Mouse (Mus musculus) neural tube, embryonic 13.5 days (tissue): Measurements from ENCODE around the gene Draxin. TPM values are rescaled to one million over a fixed set of nuclear protein-coding genes. Genes with fewer than 3 reads are reported as not detected.
A peak's percentile ranks its signal among the peaks of the same experiment; 100 is the strongest.
"Not testable (repeated sequence)": the region's sequence is repeated elsewhere in the genome, so short reads cannot be mapped to it uniquely, and the experiment has no call there.

ENCODE experiments used
- ATAC-seq: fragments of 200-750 bp; cut with Nextera tagmentation; 2 replicates; pipeline ENCODE4 v1.8.0; 2017; ENCODE audit warnings: low read depth, mild to moderate bottlenecking, moderate TSS enrichment, moderate library complexity
- H3K27ac ChIP-seq: fragments of 300-500 bp; sonication (generic); replicated peaks from 2 replicates; pipeline ENCODE4 v1.5.1; 2015; ENCODE audit warnings: moderate library complexity, mild to moderate bottlenecking, inconsistent platforms
- H3K27me3 ChIP-seq: fragments of 300-500 bp; sonication (generic); 2 replicates; pipeline ENCODE4 v1.6.1; 2015; ENCODE audit warnings: mild to moderate bottlenecking, inconsistent platforms
- H3K36me3 ChIP-seq: fragments of 300-500 bp; sonication (generic); 2 replicates; pipeline ENCODE4 v1.6.1; 2015; ENCODE audit warnings: mild to moderate bottlenecking, inconsistent platforms
- H3K4me1 ChIP-seq: fragments of 300-500 bp; sonication (generic); replicated peaks from 2 replicates; pipeline ENCODE4 v1.6.1; 2015; ENCODE audit warnings: inconsistent platforms
- H3K4me2 ChIP-seq: fragments of 300-500 bp; sonication (generic); 2 replicates; pipeline ENCODE4 v1.6.1; 2015; ENCODE audit warnings: inconsistent platforms, mild to moderate bottlenecking, moderate library complexity
- H3K4me3 ChIP-seq: fragments of 300-500 bp; sonication (generic); 2 replicates; pipeline ENCODE4 v1.5.1; 2015; ENCODE audit warnings: mild to moderate bottlenecking, inconsistent platforms
- H3K9ac ChIP-seq: fragments of 300-500 bp; sonication (generic); 2 replicates; pipeline ENCODE4 v1.6.1; 2015; ENCODE audit warnings: moderate library complexity, mild to moderate bottlenecking, inconsistent platforms
- H3K9me3 ChIP-seq: fragments of 300-500 bp; sonication (generic); 2 replicates; pipeline ENCODE4 v1.6.1; 2016; ENCODE audit warnings: inconsistent platforms
- WGBS: fragments of 180-500 bp; shearing (Covaris S2); methylation state at CpG from one replicate; pipeline ENCODE4 v1.1.7; 2015; 5-methylcytosine and 5-hydroxymethylcytosine counted together
- polyA plus RNA-seq: library from polyadenylated mRNA; unstranded; fragments of >200 nt; fragmentation: Nextera tagmentation; extraction: Ambion mirVana; gene quantifications from 2 replicates; pipeline ENCODE4 v1.2.1, GENCODE M21; 2015

Draxin gene
- polyA plus RNA-seq, result 14.0 and 14.3 TPM in 2 replicates

- ATAC-seq, result peak; percentile 73
- under 1% methylated on average over 78 of the region's 87 CpGs for WGBS
- Histone ChIP-seq H3K36me3 (no peaks in the 10 kb centered on the region), H3K4me3 (peak within 1 kb of the TSS; percentile 76), H3K4me2 (peak within 1 kb of the TSS; percentile 76), H3K27ac (peak within 1 kb of the TSS; percentile 99), H3K9me3 (no peaks in the 10 kb centered on the region), H3K9ac (peak within 1 kb of the TSS; percentile 99), H3K4me1 (peaks cover 60% of the 10 kb centered on the region), H3K27me3 (peaks cover 6% of the 10 kb centered on the region; the same call in 1 of the 2 replicates)
Observed at GRCm38 (mm10) chr4:148130561-148131413, at the start of gene Draxin. Draxin (minus strand) TSS chr4:148130698.

DNA sequence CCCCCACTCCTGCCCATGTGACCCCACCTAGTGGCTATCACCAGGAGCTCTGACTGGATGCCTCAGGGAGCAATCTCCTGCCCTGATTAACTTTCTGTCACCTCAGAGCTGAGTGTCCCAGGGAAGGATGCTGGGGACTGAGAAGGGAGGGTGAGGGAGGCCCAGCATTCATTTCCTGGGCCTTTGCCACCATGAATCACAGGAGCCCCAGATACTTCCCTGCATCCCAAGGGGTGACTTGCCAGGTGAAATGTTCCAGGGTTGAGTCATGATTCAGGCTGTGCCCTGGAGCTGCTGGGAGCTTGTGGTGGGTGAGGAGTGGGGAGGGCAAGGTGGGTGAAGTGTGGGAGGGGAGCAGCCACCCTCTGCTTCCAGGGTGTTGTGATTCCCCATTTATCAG lies 47.2 kb upstream of the Draxin start:
- Histone ChIP-seq H3K9ac (no peak overlapping the region), H3K4me3 (no peak overlapping the region)

DNA sequence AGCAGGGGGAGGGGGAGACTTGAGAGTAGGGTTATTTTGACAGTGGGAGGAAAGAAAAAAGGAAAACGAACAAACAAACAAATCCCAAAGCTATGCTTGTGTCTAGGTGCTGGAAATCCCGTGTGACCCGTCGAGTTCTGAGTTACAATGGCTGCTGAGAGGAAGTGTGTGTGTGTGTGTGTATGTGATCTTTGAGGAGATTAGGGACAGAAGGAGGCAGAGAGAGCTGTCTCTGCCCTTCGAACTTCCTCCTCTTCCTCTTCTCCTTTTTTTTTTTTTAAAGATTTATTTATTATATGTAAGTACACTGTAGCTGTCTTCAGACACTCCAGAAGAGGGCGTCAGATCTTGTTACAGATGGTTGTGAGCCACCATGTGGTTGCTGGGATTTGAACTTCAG lies 46.1 kb upstream of the Draxin start:
- H3K4me1 ChIP-seq, result peaks cover 45% of the 10 kb centered on the region
- H3K9me3 ChIP-seq, ATAC-seq, H3K9ac ChIP-seq, H3K4me2 ChIP-seq, H3K36me3 ChIP-seq, H3K4me3 ChIP-seq: not testable (repeated sequence)
- 76% methylated on average over 5 of the region's 6 CpGs for WGBS
- peaks cover 36% of the 10 kb centered on the region for H3K27me3 ChIP-seq
- peak overlapping the region; percentile 86; the same call in 1 of the 2 replicates for H3K27ac ChIP-seq

More for the DNA sequence above, 47.2 kb upstream of the Draxin start:
- Histone ChIP-seq H3K27me3 (peaks cover 26% of the 10 kb centered on the region), H3K4me2 (no peak overlapping the region), H3K36me3 (no peaks in the 10 kb centered on the region), H3K4me1 (peaks cover 49% of the 10 kb centered on the region), H3K27ac (0 out of 2 replicates have a peak overlapping the region, but pooled peaks have one; percentile 23), H3K9me3 (no peaks in the 10 kb centered on the region)
- ATAC-seq, result no peak

- Histone ChIP-seq H3K9ac (peak overlapping the region; percentile 57), H3K4me2 (peak overlapping the region; percentile 52), H3K4me1 (peaks cover 45% of the 10 kb centered on the region), H3K36me3 (no peaks in the 10 kb centered on the region), H3K4me3 (peak overlapping the region; percentile 22; the same call in 1 of the 2 replicates), H3K27me3 (peaks cover 47% of the 10 kb centered on the region), H3K27ac (peak overlapping the region; percentile 86), H3K9me3 (no peaks in the 10 kb centered on the region)
- 13% methylated on average over 12 of the region's 12 CpGs for WGBS
- no peak for ATAC-seq
Observed at GRCm38 (mm10) chr4:148174495-148174862, 44.0 kb upstream of the Draxin start.

DNA sequence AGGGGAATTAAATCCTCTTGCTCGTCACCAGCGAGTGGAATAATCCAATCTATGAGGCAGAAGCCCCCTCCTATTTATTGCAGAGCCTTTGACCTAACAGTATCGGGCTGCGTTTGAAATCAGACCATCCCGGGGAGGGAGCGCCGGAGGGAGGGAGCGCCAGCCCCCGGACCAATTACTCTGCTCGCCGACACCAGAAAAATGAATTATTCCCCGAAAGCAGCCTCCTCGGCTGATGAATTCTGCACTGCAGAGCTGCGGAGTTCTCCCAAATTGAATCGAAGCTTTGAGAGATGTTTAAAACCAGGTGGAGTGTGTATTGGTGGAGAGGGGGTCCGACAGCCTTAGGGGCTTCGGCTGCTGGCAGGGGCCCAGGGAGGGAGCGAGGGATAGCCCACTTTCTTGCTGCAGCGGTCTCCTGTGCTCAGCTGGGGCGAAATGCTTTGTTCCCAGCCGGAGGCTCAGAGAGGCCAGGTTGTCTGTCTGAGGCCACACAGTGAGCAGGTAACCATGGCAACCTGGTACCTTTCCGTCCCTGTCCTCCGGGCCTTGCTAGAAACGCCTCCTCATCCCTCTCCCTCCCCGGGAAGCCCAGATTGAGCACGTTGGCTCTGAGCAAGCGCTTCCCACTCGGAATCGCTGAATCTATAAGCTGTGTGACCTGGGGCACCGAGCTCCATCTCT lies 43.5 kb upstream of the Draxin start:
- Histone ChIP-seq H3K9ac (peak overlapping the region; percentile 57), H3K27me3 (peaks cover 49% of the 10 kb centered on the region), H3K4me1 (peaks cover 45% of the 10 kb centered on the region), H3K27ac (peak overlapping the region; percentile 86), H3K36me3 (no peaks in the 10 kb centered on the region), H3K9me3 (no peaks in the 10 kb centered on the region), H3K4me2 (peak overlapping the region; percentile 52), H3K4me3 (peak overlapping the region; percentile 22)
- WGBS, result under 1% methylated on average over 30 of the region's 30 CpGs
- peak; percentile 64 for ATAC-seq

DNA sequence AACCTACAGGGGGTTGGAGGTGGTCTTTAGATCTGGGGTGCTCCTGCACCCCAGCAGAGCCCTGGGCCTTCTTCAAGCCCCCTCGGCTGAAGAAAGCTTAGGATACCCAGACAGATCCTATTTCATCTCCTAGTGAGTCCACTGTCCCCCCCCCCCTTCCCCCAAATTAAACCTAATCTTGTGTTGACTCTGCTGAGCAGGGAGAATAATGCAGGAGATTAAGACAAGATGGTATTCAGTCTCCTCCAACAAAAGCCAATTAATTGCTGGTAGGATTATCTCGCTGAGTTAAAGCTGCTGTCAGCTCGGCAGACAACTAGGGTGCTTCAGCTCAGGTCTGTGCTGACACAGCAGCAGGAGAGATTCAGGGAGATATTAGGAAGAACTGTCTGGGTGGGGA lies 40.8 kb upstream of the Draxin start:
- Histone ChIP-seq H3K4me2 (no peak overlapping the region), H3K4me3 (no peak overlapping the region), H3K9ac (no peak overlapping the region), H3K36me3 (no peaks in the 10 kb centered on the region), H3K27ac (no peak overlapping the region), H3K27me3 (peaks cover 56% of the 10 kb centered on the region), H3K4me1 (peaks cover 41% of the 10 kb centered on the region), H3K9me3 (no peaks in the 10 kb centered on the region)
- no peak for ATAC-seq
- 51% methylated on average over 3 of the region's 3 CpGs for WGBS

GRCm38 (mm10) chr4:148170842-148171241 lies 40.3 kb upstream of the Draxin start:
- Histone ChIP-seq H3K4me1 (peaks cover 41% of the 10 kb centered on the region), H3K9me3 (no peaks in the 10 kb centered on the region), H3K9ac (no peak overlapping the region), H3K27ac (no peak overlapping the region), H3K4me3 (no peak overlapping the region), H3K4me2 (no peak overlapping the region), H3K27me3 (peaks cover 57% of the 10 kb centered on the region), H3K36me3 (no peaks in the 10 kb centered on the region)
- no peak for ATAC-seq
- WGBS, result 2% methylated on average over 2 of the region's 2 CpGs

GRCm38 (mm10) chr4:148169586-148169985 lies 39.1 kb upstream of the Draxin start:
- ATAC-seq, result no peak
- whole genome bisulfite sequencing, result 27% methylated on average over 15 of the region's 15 CpGs
- peaks cover 40% of the 10 kb centered on the region for H3K4me1 ChIP-seq
- no peaks in the 10 kb centered on the region for H3K9me3 ChIP-seq
- no peak overlapping the region for H3K4me2 ChIP-seq
- H3K27ac ChIP-seq, result no peak overlapping the region
- H3K9ac ChIP-seq, result no peak overlapping the region
- H3K36me3 ChIP-seq, result no peaks in the 10 kb centered on the region
- H3K27me3 ChIP-seq, result peaks cover 61% of the 10 kb centered on the region
- no peak overlapping the region for H3K4me3 ChIP-seq

- no peak overlapping the region for H3K4me3 ChIP-seq
- H3K4me2 ChIP-seq, result no peak overlapping the region
- 28% methylated on average over 7 of the region's 7 CpGs for WGBS
- H3K27me3 ChIP-seq, result peaks cover 64% of the 10 kb centered on the region
- no peak overlapping the region for H3K9ac ChIP-seq
- H3K9me3 ChIP-seq, result no peaks in the 10 kb centered on the region
- no peak overlapping the region for H3K27ac ChIP-seq
- peaks cover 36% of the 10 kb centered on the region for H3K4me1 ChIP-seq
- ATAC-seq, result no peak
- no peaks in the 10 kb centered on the region for H3K36me3 ChIP-seq
Observed at GRCm38 (mm10) chr4:148168287-148168686, 37.8 kb upstream of the Draxin start.

DNA sequence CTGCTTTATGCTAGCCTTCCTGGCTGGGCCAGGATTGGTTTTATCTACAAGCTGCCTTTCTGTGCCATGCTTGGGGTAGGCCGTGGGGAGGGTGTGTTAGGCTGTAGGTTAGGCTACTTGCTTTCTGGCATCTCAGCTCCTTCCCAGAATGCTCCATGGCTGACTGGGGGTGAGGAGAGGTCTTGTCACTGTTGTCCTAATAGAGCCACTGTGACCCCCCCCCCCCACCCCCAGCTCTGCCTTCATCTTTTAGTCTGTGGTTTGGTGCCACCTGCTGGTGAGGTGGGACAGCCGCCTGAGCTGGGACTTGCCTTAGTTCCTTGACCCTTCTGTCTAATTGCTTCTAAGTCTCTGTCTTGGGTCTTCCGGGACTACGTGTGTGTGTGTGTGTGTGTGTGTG lies 36.5 kb upstream of the Draxin start:
- ATAC-seq, result no peak
- peaks cover 66% of the 10 kb centered on the region for H3K27me3 ChIP-seq
- H3K4me1 ChIP-seq, result peaks cover 31% of the 10 kb centered on the region
- peak overlapping the region; percentile 47; the same call in 1 of the 2 replicates for H3K9ac ChIP-seq
- no peaks in the 10 kb centered on the region for H3K9me3 ChIP-seq
- WGBS, result 7% methylated on average over 4 of the region's 4 CpGs
- no peaks in the 10 kb centered on the region for H3K36me3 ChIP-seq
- H3K27ac ChIP-seq, result peak overlapping the region; percentile 62
- H3K4me2 ChIP-seq, result peak overlapping the region; percentile 43
- H3K4me3 ChIP-seq, result peak overlapping the region; percentile 2; the same call in 1 of the 2 replicates

DNA sequence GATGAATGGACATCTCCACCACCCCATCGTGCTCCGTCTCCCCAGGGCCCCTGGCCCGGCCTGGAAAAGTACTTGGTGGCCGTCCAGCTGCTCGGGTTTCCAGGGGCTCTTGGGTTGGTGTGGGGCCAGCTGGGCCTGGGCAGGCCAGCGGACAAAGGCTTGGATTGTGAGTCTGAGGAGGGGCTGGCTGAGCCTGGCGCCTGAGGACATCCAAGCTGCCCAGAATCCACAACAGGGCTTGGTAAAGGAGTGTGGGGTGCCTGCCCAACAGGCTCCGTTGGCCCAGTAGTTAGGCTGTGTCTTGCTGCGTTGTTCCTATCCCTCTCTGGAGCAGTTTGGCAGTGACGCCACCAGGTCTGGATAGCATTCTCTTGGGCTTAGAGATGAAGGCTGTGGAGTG lies 35.9 kb upstream of the Draxin start:
- H3K4me2 ChIP-seq, result peak overlapping the region; percentile 43
- WGBS, result 1% methylated on average over 10 of the region's 10 CpGs

DNA sequence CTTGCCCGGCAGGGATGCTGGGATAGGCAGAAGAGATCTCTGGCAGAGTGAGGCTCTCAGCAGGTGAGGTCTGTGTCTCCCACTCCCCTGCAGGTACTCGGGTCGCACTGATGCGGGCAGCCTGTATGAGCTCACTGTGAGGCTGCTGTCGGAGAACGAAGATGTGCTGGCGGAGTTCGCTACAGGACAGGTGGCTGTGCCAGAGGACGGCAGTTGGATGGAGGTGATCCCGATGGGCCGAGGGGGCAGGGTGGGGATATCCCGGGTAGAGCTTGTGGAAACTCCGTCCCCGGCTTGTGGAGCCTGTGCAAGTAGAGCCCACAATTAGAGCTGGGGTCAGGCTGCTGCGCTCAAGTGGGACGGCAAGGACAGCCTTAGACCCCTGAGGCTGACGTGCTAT lies 35.1 kb upstream of the Draxin start:
- 0 out of 2 replicates have a peak overlapping the region, but pooled peaks have one; percentile 43 for H3K4me2 ChIP-seq
- no peak for ATAC-seq
- no peaks in the 10 kb centered on the region for H3K36me3 ChIP-seq
- peaks cover 40% of the 10 kb centered on the region for H3K4me1 ChIP-seq
- H3K9me3 ChIP-seq, result no peaks in the 10 kb centered on the region
- H3K27ac ChIP-seq, result no peak overlapping the region
- H3K27me3 ChIP-seq, result peaks cover 74% of the 10 kb centered on the region
- H3K4me3 ChIP-seq, result no peak overlapping the region
- H3K9ac ChIP-seq, result 0 out of 2 replicates have a peak overlapping the region, but pooled peaks have one; percentile 2
- whole genome bisulfite sequencing, result 7% methylated on average over 17 of the region's 17 CpGs

More for the DNA sequence above, 35.9 kb upstream of the Draxin start:
- Histone ChIP-seq H3K9me3 (no peaks in the 10 kb centered on the region), H3K9ac (peak overlapping the region; percentile 47; the same call in 1 of the 2 replicates), H3K27ac (peak overlapping the region; percentile 62), H3K4me1 (peaks cover 31% of the 10 kb centered on the region), H3K27me3 (peaks cover 66% of the 10 kb centered on the region), H3K36me3 (no peaks in the 10 kb centered on the region), H3K4me3 (peak overlapping the region; percentile 2; the same call in 1 of the 2 replicates)
- ATAC-seq, result peak; percentile 46
